Mouse (Mus musculus) forebrain, embryonic 14.5 days (tissue): Measurements from ENCODE around the gene Lmbr1l. TPM values are rescaled to one million over a fixed set of nuclear protein-coding genes. Genes with fewer than 3 reads are reported as not detected.
A peak's percentile ranks its signal among the peaks of the same experiment; 100 is the strongest.
"Not testable (repeated sequence)": the region's sequence is repeated elsewhere in the genome, so short reads cannot be mapped to it uniquely, and the experiment has no call there.

ENCODE experiments used
- ATAC-seq: fragments of 200-750 bp; cut with Nextera tagmentation; 2 replicates; pipeline ENCODE4 v1.8.0; 2017; ENCODE audit warnings: mild to moderate bottlenecking, moderate library complexity
- DNase-seq: peaks from one replicate; pipeline ENCODE4 v3.0.0-alpha.2; 2015; ENCODE audit warnings: low spot score
- H3K27ac ChIP-seq: fragments of 300-500 bp; sonication (generic); 2 replicates; pipeline ENCODE4 v1.5.1; 2014; ENCODE audit warnings: low read depth, mild to moderate bottlenecking, control low read depth, low read length, moderate library complexity
- H3K27me3 ChIP-seq: fragments of 300-500 bp; sonication (generic); replicated peaks from 2 replicates; pipeline ENCODE4 v1.6.1; 2014; ENCODE audit warnings: low read length, control low read depth, mixed read lengths; ENCODE audit not compliant: control insufficient read depth, insufficient read depth
- H3K36me3 ChIP-seq: fragments of 300-500 bp; sonication (generic); 2 replicates; pipeline ENCODE4 v1.6.1; 2014; ENCODE audit warnings: low read length, control low read depth; ENCODE audit not compliant: control insufficient read depth, insufficient read depth
- H3K4me1 ChIP-seq: fragments of 300-500 bp; sonication (generic); 2 replicates; pipeline ENCODE4 v1.6.1; 2014; ENCODE audit warnings: antibody characterized with exemption, low read length, control low read depth; ENCODE audit not compliant: control insufficient read depth, insufficient read depth
- H3K4me2 ChIP-seq: fragments of 300-500 bp; sonication (generic); 2 replicates; pipeline ENCODE4 v1.6.1; 2014; ENCODE audit warnings: mild to moderate bottlenecking, control low read depth, low read length
- H3K4me3 ChIP-seq: fragments of 300-500 bp; sonication (generic); 2 replicates; pipeline ENCODE4 v1.5.1; 2014; ENCODE audit warnings: low read depth, low read length, control low read depth
- H3K9ac ChIP-seq: fragments of 300-500 bp; sonication (generic); 2 replicates; pipeline ENCODE4 v1.6.1; 2014; ENCODE audit warnings: mild to moderate bottlenecking, low read length, control low read depth, moderate library complexity
- H3K9me3 ChIP-seq: fragments of 300-500 bp; sonication (generic); replicated peaks from 2 replicates; pipeline ENCODE4 v1.6.1; 2016; ENCODE audit warnings: low read length, control low read depth, mixed read lengths; ENCODE audit not compliant: control insufficient read depth
- WGBS: fragments of 180-500 bp; shearing (Covaris S2); extraction: QIAGEN DNeasy Blood & Tissue Kit; methylation state at CpG from one replicate; pipeline ENCODE4 v1.1.7; 2014; 5-methylcytosine and 5-hydroxymethylcytosine counted together
- polyA plus RNA-seq: library from polyadenylated mRNA; unstranded; fragments of >200 nt; fragmentation: Nextera tagmentation; extraction: Ambion mirVana; gene quantifications from 2 replicates; pipeline ENCODE4 v1.2.1, GENCODE M21; 2014

Lmbr1l gene
- polyA plus RNA-seq, 1 experiment from 2014 or later: 10.9 TPM

GRCm38 (mm10) chr15:98952751-98953400 lies 34.8 kb upstream of the Lmbr1l start:
- ATAC-seq (peak; percentile 52), DNase-seq (peak; percentile 84)
- Histone ChIP-seq H3K4me1 (peaks cover 5% of the 10 kb centered on the region), H3K36me3 (peaks cover 21% of the 10 kb centered on the region), H3K27me3 (no peaks in the 10 kb centered on the region), H3K9me3 (no peaks in the 10 kb centered on the region), H3K27ac (peak overlapping the region; percentile 99), H3K4me2 (peak overlapping the region; percentile 48; the same call in 1 of the 2 replicates), H3K4me3 (peak overlapping the region; percentile 97), H3K9ac (peak overlapping the region; percentile 100)
- WGBS: under 1% methylated on average over 41 of the region's 41 CpGs

GRCm38 (mm10) chr15:98952063-98952455 lies 34.0 kb upstream of the Lmbr1l start:
- ATAC-seq (no peak), DNase-seq (peak; percentile 75)
- Histone ChIP-seq H3K9ac (peak overlapping the region; percentile 100), H3K4me2 (peak overlapping the region; percentile 48), H3K4me1 (peaks cover 5% of the 10 kb centered on the region), H3K9me3 (no peaks in the 10 kb centered on the region), H3K27ac (peak overlapping the region; percentile 99), H3K27me3 (no peaks in the 10 kb centered on the region), H3K4me3 (peak overlapping the region; percentile 97), H3K36me3 (peaks cover 21% of the 10 kb centered on the region)
- 6% methylated on average over 5 of the region's 5 CpGs for WGBS

DNA sequence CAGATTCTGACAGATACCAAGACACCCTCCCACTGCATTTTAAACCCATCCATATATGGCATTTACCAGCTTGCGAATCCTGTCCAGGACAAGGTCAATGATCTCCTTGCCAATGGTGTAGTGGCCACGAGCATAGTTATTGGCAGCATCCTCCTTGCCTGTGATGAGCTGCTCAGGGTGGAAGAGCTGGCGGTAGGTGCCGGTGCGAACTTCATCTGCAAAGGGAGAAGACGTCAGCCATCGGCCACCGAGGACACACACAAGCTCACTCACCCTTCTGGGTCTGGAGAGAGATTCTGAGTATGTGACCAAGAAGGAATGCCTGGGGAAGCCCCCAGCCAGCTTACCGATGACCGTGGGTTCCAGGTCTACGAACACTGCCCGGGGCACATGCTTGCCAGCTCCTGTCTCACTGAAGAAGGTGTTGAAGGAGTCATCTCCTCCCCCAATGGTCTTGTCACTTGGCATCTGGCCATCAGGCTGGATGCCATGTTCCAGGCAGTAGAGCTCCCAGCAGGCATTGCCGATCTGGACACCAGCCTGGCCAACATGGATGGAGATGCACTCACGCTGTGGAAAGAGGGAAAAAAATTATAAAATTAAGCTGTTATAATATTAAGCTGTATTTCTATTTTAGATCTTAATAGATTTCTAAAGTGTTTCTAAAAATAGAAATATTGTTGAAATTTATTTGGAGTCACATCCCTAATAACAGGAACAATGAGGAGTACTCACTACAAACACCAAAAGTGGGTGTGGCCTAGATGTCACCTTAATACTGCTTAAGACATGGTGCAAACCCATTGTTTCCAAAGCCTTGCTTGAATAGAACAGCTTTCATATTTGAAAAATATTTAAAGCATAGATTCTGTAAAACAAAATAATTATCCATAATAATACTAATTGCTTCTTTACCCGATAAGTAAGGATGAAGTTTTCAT lies 33.4 kb upstream of the Lmbr1l start:
- not testable (repeated sequence) for H3K4me1 ChIP-seq, ATAC-seq, H3K9me3 ChIP-seq, H3K27me3 ChIP-seq
- Histone ChIP-seq H3K9ac (peak overlapping the region; percentile 100), H3K27ac (peak overlapping the region; percentile 99), H3K36me3 (peaks cover 21% of the 10 kb centered on the region), H3K4me3 (peak overlapping the region; percentile 97), H3K4me2 (peak overlapping the region; percentile 48)
- WGBS: 66% methylated on average over 11 of the region's 15 CpGs
- peak; percentile 77 for DNase-seq

DNA sequence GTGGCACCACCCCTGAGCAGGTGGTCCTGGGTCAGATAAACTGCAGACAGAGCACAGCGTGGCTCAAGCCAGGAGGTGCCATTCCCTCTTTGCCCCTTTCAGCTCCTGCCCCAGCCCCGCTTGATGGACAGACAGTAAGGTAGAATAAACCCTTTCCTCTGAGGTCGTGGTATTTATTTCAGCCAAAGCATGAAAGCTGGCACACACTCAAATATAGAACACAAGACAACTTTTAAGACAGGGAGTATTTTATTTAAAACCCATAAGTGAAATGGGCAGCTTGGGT lies 31.5 kb upstream of the Lmbr1l start:
- H3K36me3 ChIP-seq: peaks cover 21% of the 10 kb centered on the region
- peak overlapping the region; percentile 28 for H3K4me3 ChIP-seq
- WGBS: 54% methylated on average over 3 of the region's 3 CpGs
- peak overlapping the region; percentile 50; the same call in 1 of the 2 replicates for H3K27ac ChIP-seq
- peak overlapping the region; percentile 62 for H3K9ac ChIP-seq
- peak overlapping the region; percentile 60 for H3K4me2 ChIP-seq
- ATAC-seq (no peak), DNase-seq (peak; percentile 41)
- no peaks in the 10 kb centered on the region for H3K4me1 ChIP-seq
- no peaks in the 10 kb centered on the region for H3K27me3 ChIP-seq
- no peaks in the 10 kb centered on the region for H3K9me3 ChIP-seq

- Histone ChIP-seq H3K4me3 (peak overlapping the region; percentile 28), H3K36me3 (peaks cover 21% of the 10 kb centered on the region), H3K27ac (peak overlapping the region; percentile 50; the same call in 1 of the 2 replicates), H3K4me1 (no peaks in the 10 kb centered on the region), H3K9ac (peak overlapping the region; percentile 62), H3K27me3 (no peaks in the 10 kb centered on the region), H3K4me2 (peak overlapping the region; percentile 60), H3K9me3 (no peaks in the 10 kb centered on the region)
- DNase-seq (peak; percentile 50), ATAC-seq (no peak)
- 64% methylated on average over 6 of the region's 6 CpGs for WGBS
These were observed 31.0 kb upstream of the Lmbr1l start for GRCm38 (mm10) chr15:98948857-98949606.

GRCm38 (mm10) chr15:98948382-98948781 lies 30.4 kb upstream of the Lmbr1l start:
- ATAC-seq: no peak
- peak overlapping the region; percentile 62 for H3K9ac ChIP-seq
- no peaks in the 10 kb centered on the region for H3K27me3 ChIP-seq
- H3K9me3 ChIP-seq: no peaks in the 10 kb centered on the region
- H3K4me1 ChIP-seq: no peaks in the 10 kb centered on the region
- H3K27ac ChIP-seq: no peak overlapping the region
- H3K36me3 ChIP-seq: peaks cover 21% of the 10 kb centered on the region
- DNase-seq: no peak
- H3K4me3 ChIP-seq: no peak overlapping the region
- H3K4me2 ChIP-seq: peak overlapping the region; percentile 60

- H3K9me3 ChIP-seq: no peaks in the 10 kb centered on the region
These were observed 29.9 kb upstream of the Lmbr1l start for GRCm38 (mm10) chr15:98947884-98948283.

GRCm38 (mm10) chr15:98943133-98943532 lies 25.1 kb upstream of the Lmbr1l start:
- DNase-seq: no peak
- peaks cover 2% of the 10 kb centered on the region; the same call in 1 of the 2 replicates for H3K4me1 ChIP-seq
- WGBS: 79% methylated on average over 4 of the region's 4 CpGs
- H3K27ac ChIP-seq: no peak overlapping the region
- no peaks in the 10 kb centered on the region for H3K36me3 ChIP-seq
- H3K4me2 ChIP-seq: no peak overlapping the region
- no peaks in the 10 kb centered on the region for H3K27me3 ChIP-seq
- H3K9me3 ChIP-seq: no peaks in the 10 kb centered on the region
- ATAC-seq: no peak
- H3K9ac ChIP-seq: no peak overlapping the region
- H3K4me3 ChIP-seq: no peak overlapping the region

More at GRCm38 (mm10) chr15:98947884-98948283, 29.9 kb upstream of the Lmbr1l start:
- no peak overlapping the region for H3K4me3 ChIP-seq
- no peaks in the 10 kb centered on the region for H3K4me1 ChIP-seq
- H3K9ac ChIP-seq: peak overlapping the region; percentile 62
- H3K4me2 ChIP-seq: peak overlapping the region; percentile 60
- no peaks in the 10 kb centered on the region for H3K27me3 ChIP-seq
- 53% methylated on average over 3 of the region's 3 CpGs for WGBS
- peaks cover 21% of the 10 kb centered on the region for H3K36me3 ChIP-seq
- H3K27ac ChIP-seq: no peak overlapping the region
- ATAC-seq: no peak
- DNase-seq: no peak
